Mouse (Mus musculus) forebrain, embryonic 15.5 days (tissue): ENCODE measurements around the gene Cd274. TPM values are rescaled to one million over a fixed set of nuclear protein-coding genes. Genes with fewer than 3 reads are reported as not detected.

Experiments used
- ATAC-seq: fragments of 200-750 bp; cut with Nextera tagmentation; replicated peaks from 2 replicates; pipeline ENCODE4 v1.8.0; 2017; ENCODE audit warnings: mild to moderate bottlenecking, moderate TSS enrichment, moderate library complexity
- H3K27ac ChIP-seq: fragments of 300-500 bp; sonication (generic); replicated peaks from 2 replicates; pipeline ENCODE4 v1.5.1; 2015; ENCODE audit warnings: mild to moderate bottlenecking, inconsistent platforms
- H3K27me3 ChIP-seq: fragments of 300-500 bp; sonication (generic); 2 replicates; pipeline ENCODE4 v1.6.1; 2015; ENCODE audit warnings: inconsistent platforms
- H3K36me3 ChIP-seq: fragments of 300-500 bp; sonication (generic); 2 replicates; pipeline ENCODE4 v1.6.1; 2015; ENCODE audit warnings: mild to moderate bottlenecking, inconsistent platforms
- H3K4me1 ChIP-seq: fragments of 300-500 bp; sonication (generic); 2 replicates; pipeline ENCODE4 v1.6.1; 2015; ENCODE audit warnings: inconsistent platforms
- H3K4me2 ChIP-seq: fragments of 300-500 bp; sonication (generic); replicated peaks from 2 replicates; pipeline ENCODE4 v1.6.1; 2015; ENCODE audit warnings: mild to moderate bottlenecking, inconsistent platforms
- H3K4me3 ChIP-seq: fragments of 300-500 bp; sonication (generic); 2 replicates; pipeline ENCODE4 v1.5.1; 2015; ENCODE audit warnings: mild to moderate bottlenecking, inconsistent platforms
- H3K9ac ChIP-seq: fragments of 300-500 bp; sonication (generic); replicated peaks from 2 replicates; pipeline ENCODE4 v1.6.1; 2015; ENCODE audit warnings: mild to moderate bottlenecking, inconsistent platforms
- H3K9me3 ChIP-seq: fragments of 300-500 bp; sonication (generic); 2 replicates; pipeline ENCODE4 v1.6.1; 2016; ENCODE audit warnings: inconsistent platforms
- whole genome bisulfite sequencing: fragments of 180-500 bp; shearing (Covaris S2); methylation state at CpG from one replicate; pipeline ENCODE4 v1.1.7; 2015; ENCODE audit warnings: mixed read lengths; 5-methylcytosine and 5-hydroxymethylcytosine counted together
- polyA plus RNA-seq: library from polyadenylated mRNA; unstranded; fragments of >200 nt; fragmentation: Nextera tagmentation; extraction: Ambion mirVana; gene quantifications from 2 replicates; pipeline ENCODE4 v1.2.1, GENCODE M21; 2015

Gene Cd274
- polyA plus RNA-seq, 1 experiment from 2014 or later, result 0.78 TPM

DNA sequence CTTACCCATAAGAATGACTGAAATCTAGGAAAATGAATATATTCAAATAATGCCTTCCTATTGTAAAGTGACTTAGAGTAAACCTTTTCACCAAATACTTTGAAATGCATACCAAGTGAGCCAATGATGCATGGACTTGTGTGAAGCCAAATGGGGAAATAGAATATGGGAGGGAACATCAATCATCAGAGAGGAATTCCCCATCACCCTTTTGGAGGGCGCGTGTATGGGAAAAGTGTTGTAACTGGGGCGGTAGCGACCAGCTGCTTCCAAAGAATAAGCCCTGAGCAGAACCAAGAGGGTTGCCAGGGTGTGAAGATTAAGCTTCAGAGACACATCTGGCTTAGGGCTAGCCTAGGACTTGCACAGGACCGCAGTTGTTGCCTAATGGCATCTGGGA, 16.1 kb downstream of the Cd274 start:
- Histone ChIP-seq H3K4me2 (no peak overlapping the region), H3K9ac (no peak overlapping the region), H3K4me3 (no peak overlapping the region), H3K9me3 (no peaks in the 10 kb centered on the region), H3K4me1 (no peaks in the 10 kb centered on the region), H3K36me3 (no peaks in the 10 kb centered on the region), H3K27ac (no peak overlapping the region), H3K27me3 (no peaks in the 10 kb centered on the region)
- 95% methylated on average over 5 of the region's 5 CpGs for WGBS
- no peak for ATAC-seq

DNA sequence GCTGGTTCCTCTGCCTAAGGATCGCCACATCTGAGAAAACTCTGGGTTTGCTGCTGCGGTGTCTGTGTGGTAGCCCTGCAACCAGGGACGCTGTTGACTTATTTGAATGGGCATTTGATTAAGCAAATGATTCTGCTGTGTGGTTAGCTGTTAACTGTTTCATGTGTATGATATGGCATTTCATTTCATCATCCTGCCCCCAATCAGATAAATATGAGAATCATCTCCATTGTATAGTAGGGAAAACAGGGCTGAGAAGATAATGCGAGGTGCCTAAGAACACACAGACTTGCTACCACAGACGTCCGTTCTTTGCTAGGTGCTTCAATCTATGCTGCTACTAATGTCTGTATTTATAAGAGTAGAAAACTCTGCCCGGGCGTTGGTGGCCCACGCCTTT, 17.2 kb downstream of the Cd274 start:
- 91% methylated on average over 9 of the region's 9 CpGs for WGBS
- Histone ChIP-seq H3K27me3 (no peaks in the 10 kb centered on the region), H3K27ac (no peak overlapping the region), H3K9me3 (no peaks in the 10 kb centered on the region), H3K36me3 (no peaks in the 10 kb centered on the region), H3K4me2 (no peak overlapping the region), H3K9ac (no peak overlapping the region), H3K4me1 (no peaks in the 10 kb centered on the region), H3K4me3 (no peak overlapping the region)
- ATAC-seq, result no peak

DNA sequence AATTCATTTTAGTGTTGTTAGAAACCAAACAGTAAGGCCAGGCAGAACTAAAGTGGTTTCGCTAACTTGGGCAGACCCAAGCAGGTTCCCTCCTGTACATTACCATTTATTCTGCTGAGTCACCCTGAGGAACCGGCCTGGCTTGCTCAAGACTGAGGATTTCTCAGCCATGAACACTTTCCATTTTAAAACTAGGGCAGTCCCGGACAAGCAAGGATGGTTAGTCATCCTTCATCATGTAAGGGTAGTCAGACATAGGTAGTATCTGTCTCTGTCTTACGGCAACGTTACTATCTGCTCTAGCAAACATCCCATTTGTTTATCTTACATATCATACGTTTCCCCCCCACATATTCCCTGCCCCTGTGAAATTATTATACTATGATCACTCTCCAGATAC, 17.7 kb downstream of the Cd274 start:
- no peak for ATAC-seq
- Histone ChIP-seq H3K4me2 (no peak overlapping the region), H3K4me1 (no peaks in the 10 kb centered on the region), H3K27me3 (no peaks in the 10 kb centered on the region), H3K4me3 (no peak overlapping the region), H3K9me3 (no peaks in the 10 kb centered on the region), H3K9ac (no peak overlapping the region), H3K36me3 (no peaks in the 10 kb centered on the region), H3K27ac (no peak overlapping the region)
- 94% methylated on average over 6 of the region's 6 CpGs for whole genome bisulfite sequencing

DNA sequence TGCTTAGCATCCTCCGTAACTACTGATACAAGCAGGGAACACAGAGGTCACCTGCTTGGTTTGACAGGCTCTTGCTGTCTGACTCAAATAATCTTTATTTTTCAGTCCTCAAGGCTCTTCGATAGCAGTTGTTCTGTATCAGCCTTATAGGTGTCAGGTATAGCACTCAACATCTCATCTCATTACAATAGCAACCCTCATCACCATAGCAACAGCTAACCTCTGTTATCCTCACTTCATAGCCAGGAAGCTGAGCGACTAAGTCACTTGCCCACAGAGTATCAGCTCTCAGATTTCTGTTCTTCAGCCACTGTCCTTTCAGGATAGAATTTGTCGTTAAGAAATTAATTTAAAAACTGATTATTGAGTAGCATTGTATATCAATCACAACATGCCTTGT, 18.6 kb downstream of the Cd274 start:
- Histone ChIP-seq H3K9me3 (no peaks in the 10 kb centered on the region), H3K4me3 (no peak overlapping the region), H3K27ac (no peak overlapping the region), H3K27me3 (no peaks in the 10 kb centered on the region), H3K4me2 (no peak overlapping the region), H3K9ac (no peak overlapping the region), H3K4me1 (no peaks in the 10 kb centered on the region), H3K36me3 (no peaks in the 10 kb centered on the region)
- no peak for ATAC-seq
- 81% methylated on average over 4 of the region's 4 CpGs for WGBS

DNA sequence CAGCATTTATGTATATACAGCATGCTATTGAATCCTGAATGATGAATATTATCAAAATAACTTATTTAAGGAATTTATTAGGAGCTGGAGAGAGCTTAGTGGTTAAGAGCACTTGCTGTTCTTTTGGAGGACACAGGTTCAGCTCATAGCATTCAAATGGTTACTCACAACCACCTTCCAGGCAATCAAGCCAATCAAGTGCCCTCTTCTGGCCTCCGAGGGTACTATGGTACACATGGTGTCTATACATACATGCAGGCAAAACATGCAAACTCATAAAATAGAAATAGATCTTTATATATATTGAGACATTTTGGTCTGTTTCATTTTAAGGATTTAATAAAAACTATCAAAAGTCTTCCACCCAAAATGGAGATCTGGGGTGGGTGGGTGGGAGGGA, 21.6 kb downstream of the Cd274 start:
- WGBS, result 88% methylated on average over 1 of the region's 1 CpGs
- no peak for ATAC-seq

DNA sequence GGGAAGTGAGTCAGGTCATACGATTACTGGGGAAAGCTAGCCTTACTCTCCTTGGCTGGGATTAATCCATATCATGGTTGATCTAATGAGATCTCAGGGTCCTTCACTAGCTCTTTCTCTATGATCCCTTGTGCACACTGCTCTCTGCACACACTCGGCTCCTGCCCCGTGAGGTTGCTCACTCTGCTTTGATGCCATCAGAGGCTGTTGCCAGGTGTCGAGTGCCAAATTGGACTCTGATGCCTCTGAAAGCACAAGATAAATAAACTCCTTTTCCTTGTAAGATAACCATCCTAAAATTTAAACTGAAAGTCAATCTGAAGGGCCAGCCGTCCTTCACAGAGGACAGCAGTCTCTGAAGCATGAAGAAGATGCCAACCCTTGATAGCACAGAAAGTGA, 23.2 kb downstream of the Cd274 start:
- 92% methylated on average over 5 of the region's 5 CpGs for WGBS

More for the DNA sequence above, 21.6 kb downstream of the Cd274 start:
- H3K4me2 ChIP-seq, result no peak overlapping the region
- H3K4me1 ChIP-seq, result no peaks in the 10 kb centered on the region
- H3K27ac ChIP-seq, result no peak overlapping the region
- no peaks in the 10 kb centered on the region for H3K9me3 ChIP-seq
- H3K4me3 ChIP-seq, result no peak overlapping the region
- H3K36me3 ChIP-seq, result no peaks in the 10 kb centered on the region
- H3K9ac ChIP-seq, result no peak overlapping the region
- no peaks in the 10 kb centered on the region for H3K27me3 ChIP-seq

DNA sequence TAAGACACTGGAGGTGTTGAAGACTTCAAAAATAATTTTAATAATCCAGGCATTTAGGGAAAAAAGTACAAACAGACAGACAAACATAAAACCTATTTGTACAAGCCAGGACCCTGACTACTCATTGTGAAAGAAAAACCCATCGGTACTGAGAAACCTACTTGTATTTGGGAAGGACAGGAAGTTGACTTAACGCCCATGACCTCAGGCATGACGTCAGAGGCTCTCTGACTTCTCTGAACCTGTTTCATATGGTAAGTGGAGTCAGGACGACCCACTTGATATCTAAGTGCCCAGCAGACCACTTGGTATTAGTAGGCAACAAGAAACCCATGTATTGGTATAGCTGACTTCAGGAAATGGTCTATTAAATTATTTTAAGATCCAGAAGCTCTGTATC, 24.0 kb downstream of the Cd274 start:
- Histone ChIP-seq H3K4me1 (no peaks in the 10 kb centered on the region), H3K27me3 (no peaks in the 10 kb centered on the region), H3K4me2 (no peak overlapping the region), H3K9me3 (no peaks in the 10 kb centered on the region), H3K4me3 (no peak overlapping the region), H3K36me3 (no peaks in the 10 kb centered on the region), H3K9ac (no peak overlapping the region), H3K27ac (no peak overlapping the region)
- no peak for ATAC-seq
- WGBS, result 78% methylated on average over 4 of the region's 4 CpGs

More for the DNA sequence above, 23.2 kb downstream of the Cd274 start:
- no peak for ATAC-seq
- no peak overlapping the region for H3K4me2 ChIP-seq
- no peaks in the 10 kb centered on the region for H3K27me3 ChIP-seq
- H3K9me3 ChIP-seq, result no peaks in the 10 kb centered on the region
- no peak overlapping the region for H3K9ac ChIP-seq
- H3K27ac ChIP-seq, result no peak overlapping the region
- no peaks in the 10 kb centered on the region for H3K4me1 ChIP-seq
- no peaks in the 10 kb centered on the region for H3K36me3 ChIP-seq
- no peak overlapping the region for H3K4me3 ChIP-seq

DNA sequence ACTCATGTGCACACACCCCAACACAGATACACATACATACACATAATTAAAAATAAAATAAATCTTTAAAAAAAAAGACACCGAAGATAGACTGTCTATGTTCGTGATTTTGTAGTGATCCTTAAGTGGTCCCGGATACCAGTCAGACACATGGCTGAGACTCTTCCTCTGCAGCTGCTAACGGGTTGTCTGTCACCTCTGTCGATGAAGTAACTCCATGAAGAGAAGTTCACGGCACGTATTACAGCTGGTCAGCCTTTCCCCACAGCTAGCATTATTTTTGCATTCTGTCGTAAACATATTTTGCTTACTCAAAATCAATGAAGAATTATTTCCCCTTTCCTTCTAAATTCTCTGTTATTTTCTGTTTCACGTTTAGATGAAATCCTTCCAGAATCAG, 26.1 kb downstream of the Cd274 start:
- H3K9ac ChIP-seq, result no peak overlapping the region
- H3K27me3 ChIP-seq, result no peaks in the 10 kb centered on the region
- ATAC-seq, result no peak
- no peaks in the 10 kb centered on the region for H3K36me3 ChIP-seq
- no peak overlapping the region for H3K4me2 ChIP-seq
- H3K9me3 ChIP-seq, result no peaks in the 10 kb centered on the region
- H3K27ac ChIP-seq, result no peak overlapping the region
- 91% methylated on average over 9 of the region's 9 CpGs for WGBS
- H3K4me1 ChIP-seq, result no peaks in the 10 kb centered on the region
- H3K4me3 ChIP-seq, result no peak overlapping the region

DNA sequence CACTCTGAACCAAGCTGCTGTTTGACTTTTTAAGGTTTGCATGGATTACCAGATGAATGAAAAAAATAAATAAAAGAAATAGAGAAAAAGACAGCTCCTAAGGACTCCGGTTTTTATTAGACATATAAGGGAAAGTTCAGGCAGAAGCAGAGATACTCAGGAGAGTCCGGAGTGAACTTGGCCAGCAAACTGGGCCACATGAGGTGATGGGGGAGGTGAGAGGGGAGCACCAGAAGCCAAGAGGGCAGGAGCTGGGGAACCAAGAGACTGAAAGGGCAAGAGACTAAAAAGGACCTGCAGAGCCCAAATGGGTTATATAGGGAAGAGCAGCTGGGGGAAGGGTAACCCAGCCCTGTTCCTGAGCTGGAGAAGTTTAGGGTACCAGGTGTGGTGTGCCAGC, 27.5 kb downstream of the Cd274 start:
- no peak for ATAC-seq
- Histone ChIP-seq H3K9me3 (no peaks in the 10 kb centered on the region), H3K4me1 (no peaks in the 10 kb centered on the region), H3K36me3 (no peaks in the 10 kb centered on the region), H3K4me2 (no peak overlapping the region), H3K27ac (no peak overlapping the region), H3K9ac (no peak overlapping the region), H3K27me3 (no peaks in the 10 kb centered on the region), H3K4me3 (no peak overlapping the region)
- WGBS, result 96% methylated on average over 2 of the region's 2 CpGs

DNA sequence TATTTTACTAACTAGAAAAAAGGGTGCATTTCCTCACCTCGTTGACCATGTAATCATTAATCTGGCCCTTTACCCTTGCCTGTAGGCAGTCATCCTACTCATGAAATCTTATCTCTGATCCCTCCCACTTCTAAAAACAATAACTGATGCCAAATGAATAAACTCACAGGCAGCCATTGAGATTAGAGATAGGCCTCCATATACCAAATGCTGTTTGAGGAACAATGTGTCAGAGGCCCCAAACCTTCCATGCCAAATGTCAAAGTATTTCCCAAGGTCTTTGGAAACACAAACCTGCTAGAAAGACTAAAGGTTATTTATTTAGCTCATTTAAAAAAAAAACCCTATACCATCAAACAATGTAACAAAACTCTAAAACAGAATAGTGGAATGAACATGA, 29.1 kb downstream of the Cd274 start:
- ATAC-seq, result no peak

DNA sequence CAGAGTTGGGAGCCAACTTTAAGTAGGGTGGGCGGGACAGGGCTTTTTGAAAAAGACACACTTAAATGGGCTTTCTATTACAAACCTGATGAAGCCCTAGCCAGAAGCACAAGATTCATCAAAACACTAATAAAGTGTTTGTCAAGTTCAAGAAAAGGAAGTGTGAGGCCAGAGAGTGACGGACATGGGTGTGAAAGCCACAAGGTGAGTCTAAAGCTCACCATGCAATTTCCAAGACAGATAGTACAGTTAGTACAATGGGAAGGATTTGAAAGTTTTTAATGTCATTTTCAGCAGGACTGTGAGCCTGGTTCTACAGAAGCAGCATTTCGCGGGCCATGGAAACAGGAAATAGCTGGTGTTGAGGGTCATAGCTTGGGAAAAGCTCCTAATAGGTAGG, 32.5 kb downstream of the Cd274 start:
- ATAC-seq, result no peak
- no peaks in the 10 kb centered on the region for H3K27me3 ChIP-seq
- H3K4me1 ChIP-seq, result no peaks in the 10 kb centered on the region
- no peaks in the 10 kb centered on the region for H3K9me3 ChIP-seq
- no peak overlapping the region for H3K9ac ChIP-seq
- 95% methylated on average over 4 of the region's 4 CpGs for WGBS
- no peaks in the 10 kb centered on the region for H3K36me3 ChIP-seq
- H3K27ac ChIP-seq, result no peak overlapping the region
- H3K4me3 ChIP-seq, result no peak overlapping the region
- H3K4me2 ChIP-seq, result no peak overlapping the region

More for the DNA sequence above, 29.1 kb downstream of the Cd274 start:
- Histone ChIP-seq H3K27me3 (no peaks in the 10 kb centered on the region), H3K4me1 (no peaks in the 10 kb centered on the region), H3K9me3 (no peaks in the 10 kb centered on the region), H3K4me2 (no peak overlapping the region), H3K4me3 (no peak overlapping the region), H3K36me3 (no peaks in the 10 kb centered on the region), H3K27ac (no peak overlapping the region), H3K9ac (no peak overlapping the region)
- WGBS, result 86% methylated on average over 1 of the region's 1 CpGs

DNA sequence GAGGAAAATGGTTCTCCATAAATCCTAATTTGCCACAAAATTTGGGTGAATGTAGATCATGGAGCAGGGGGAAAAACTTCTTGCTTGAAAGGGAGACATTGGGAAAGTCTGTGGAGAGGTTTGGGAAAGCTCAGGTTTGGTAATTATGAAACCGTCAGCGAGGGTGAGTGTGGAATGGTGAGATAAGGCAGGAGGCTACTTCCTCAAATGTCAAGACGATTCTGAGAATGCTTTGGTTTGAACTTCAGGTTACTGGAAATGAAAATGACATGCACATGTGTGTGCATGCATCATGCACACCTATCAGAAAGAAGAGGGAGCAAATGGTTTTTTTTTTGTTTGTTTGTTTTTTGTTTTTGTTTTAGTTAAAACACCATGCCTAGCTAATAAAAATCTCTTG, 33.2 kb downstream of the Cd274 start:
- Histone ChIP-seq H3K27me3 (no peaks in the 10 kb centered on the region), H3K4me2 (no peak overlapping the region), H3K27ac (no peak overlapping the region), H3K4me1 (no peaks in the 10 kb centered on the region), H3K4me3 (no peak overlapping the region), H3K9ac (no peak overlapping the region), H3K9me3 (no peaks in the 10 kb centered on the region), H3K36me3 (no peaks in the 10 kb centered on the region)
- ATAC-seq, result no peak
- 93% methylated on average over 3 of the region's 3 CpGs for WGBS

DNA sequence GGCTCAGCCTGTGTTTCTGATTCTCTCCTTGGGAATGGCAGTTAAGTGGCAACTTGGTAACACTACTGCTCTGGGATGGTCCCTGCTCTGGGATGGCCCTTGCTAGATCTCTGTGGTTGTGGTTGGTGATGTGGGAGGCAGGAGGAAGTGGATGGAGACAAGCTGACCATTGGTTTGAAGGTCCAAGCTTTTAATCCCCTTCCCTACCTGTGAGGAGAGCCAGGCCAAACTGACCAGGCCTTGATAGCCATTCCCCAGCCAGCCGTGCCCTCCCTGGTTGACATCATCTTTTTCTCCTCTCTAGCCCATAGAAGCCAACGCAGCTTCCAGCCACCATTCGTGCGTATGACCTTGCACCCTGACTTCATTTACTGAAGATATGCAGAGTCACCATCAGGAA, 35.4 kb downstream of the Cd274 start:
- WGBS, result 94% methylated on average over 4 of the region's 4 CpGs

More for the DNA sequence above, 35.4 kb downstream of the Cd274 start:
- no peak overlapping the region for H3K4me2 ChIP-seq
- H3K9ac ChIP-seq, result no peak overlapping the region
- H3K36me3 ChIP-seq, result no peaks in the 10 kb centered on the region
- H3K4me1 ChIP-seq, result no peaks in the 10 kb centered on the region
- no peak overlapping the region for H3K4me3 ChIP-seq
- H3K9me3 ChIP-seq, result no peaks in the 10 kb centered on the region
- H3K27ac ChIP-seq, result no peak overlapping the region
- H3K27me3 ChIP-seq, result no peaks in the 10 kb centered on the region
- no peak for ATAC-seq
